Mouse (Mus musculus) kidney, embryonic 14.5 days (tissue): Measurements from ENCODE around the gene Fbxl18. TPM values are rescaled to one million over a fixed set of nuclear protein-coding genes. Genes with fewer than 3 reads are reported as not detected.

Experiments
- ATAC-seq: fragments of 200-750 bp; cut with Nextera tagmentation; 2 replicates; pipeline ENCODE4 v1.8.0; 2017; ENCODE audit warnings: moderate number of reproducible peaks, mild to moderate bottlenecking, moderate TSS enrichment, moderate library complexity; ENCODE audit not compliant: low FRiP score, low TSS enrichment
- H3K27ac ChIP-seq: fragments of 300-500 bp; sonication (generic); 2 replicates; pipeline ENCODE4 v1.5.1; 2014; ENCODE audit warnings: low read depth, mild to moderate bottlenecking, low read length, moderate library complexity, mixed read lengths
- H3K27me3 ChIP-seq: fragments of 300-500 bp; sonication (generic); 2 replicates; pipeline ENCODE4 v1.6.1; 2014; ENCODE audit warnings: mild to moderate bottlenecking, low read length; ENCODE audit not compliant: control insufficient read depth, insufficient read depth
- H3K36me3 ChIP-seq: fragments of 300-500 bp; sonication (generic); 2 replicates; pipeline ENCODE4 v1.6.1; 2014; ENCODE audit warnings: low read length, mixed read lengths; ENCODE audit not compliant: control insufficient read depth, insufficient read depth
- H3K4me1 ChIP-seq: fragments of 300-500 bp; sonication (generic); 2 replicates; pipeline ENCODE4 v1.6.1; 2014; ENCODE audit warnings: low read length, mixed read lengths; ENCODE audit not compliant: control insufficient read depth, insufficient read depth
- H3K4me2 ChIP-seq: fragments of 300-500 bp; sonication (generic); replicated peaks from 2 replicates; pipeline ENCODE4 v1.6.1; 2014; ENCODE audit warnings: low read depth, mild to moderate bottlenecking, low read length
- H3K4me3 ChIP-seq: fragments of 300-500 bp; sonication (generic); 2 replicates; pipeline ENCODE4 v1.5.1; 2014; ENCODE audit warnings: mild to moderate bottlenecking, low read length
- H3K9ac ChIP-seq: fragments of 300-500 bp; sonication (generic); 2 replicates; pipeline ENCODE4 v1.6.1; 2014; ENCODE audit warnings: low read depth, mild to moderate bottlenecking, low read length, moderate library complexity
- H3K9me3 ChIP-seq: fragments of 300-500 bp; sonication (generic); 2 replicates; pipeline ENCODE4 v1.6.1; 2016; ENCODE audit warnings: low read length; ENCODE audit not compliant: control insufficient read depth
- WGBS: fragments of 180-500 bp; shearing (Covaris S2); extraction: QIAGEN DNeasy Blood & Tissue Kit; methylation state at CpG from one replicate; pipeline ENCODE4 v1.1.7; 2014; 5-methylcytosine and 5-hydroxymethylcytosine counted together
- polyA plus RNA-seq: library from polyadenylated mRNA; unstranded; fragments of >200 nt; fragmentation: Nextera tagmentation; extraction: Ambion mirVana; gene quantifications from 2 replicates; pipeline ENCODE4 v1.2.1, GENCODE M21; 2014

Fbxl18 gene
- polyA plus RNA-seq, 1 experiment from 2014 or later = 14.6 TPM

DNA sequence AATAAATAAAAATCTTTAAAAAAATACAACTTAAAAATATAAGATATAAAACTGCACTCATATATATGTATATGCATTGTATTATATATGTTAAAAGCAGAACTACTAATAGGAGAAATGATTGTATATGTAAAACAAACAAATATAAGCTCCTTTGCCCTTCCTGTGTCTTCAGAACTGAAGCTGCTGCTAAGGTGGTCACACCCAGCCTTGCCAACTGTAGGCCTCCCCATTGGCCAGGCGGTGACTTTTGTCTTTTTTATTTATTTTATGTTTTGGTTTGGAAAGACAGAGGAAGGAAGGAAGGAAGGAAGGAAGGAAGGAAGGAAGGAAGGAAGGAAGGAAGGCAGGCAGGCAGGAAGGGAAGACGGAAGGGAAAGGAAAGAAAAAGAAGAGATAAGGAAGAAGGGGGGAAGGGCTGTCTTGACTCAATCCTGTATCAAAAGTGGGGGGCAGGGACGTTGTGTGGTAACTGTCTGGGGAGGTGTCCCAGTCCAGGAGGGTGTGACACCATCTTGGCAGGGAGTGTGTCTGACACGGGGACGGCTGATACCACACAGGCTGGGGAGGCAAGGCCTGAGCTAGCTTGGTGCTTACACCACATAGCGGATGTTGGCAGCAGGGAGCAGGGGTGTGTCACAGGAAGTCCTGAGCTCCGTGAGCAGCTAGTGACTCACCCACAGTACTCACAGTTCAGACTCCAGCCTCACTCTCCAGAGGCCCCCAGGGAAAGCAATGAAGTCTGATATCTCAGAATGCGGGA is 25.3 kb upstream of the Fbxl18 start:
- Histone ChIP-seq H3K27ac (peak overlapping the region; percentile 48; the same call in 1 of the 2 replicates), H3K4me1 (peaks cover 7% of the 10 kb centered on the region; the same call in 1 of the 2 replicates), H3K9ac (no peak overlapping the region), H3K4me3 (no peak overlapping the region), H3K27me3 (no peaks in the 10 kb centered on the region), H3K9me3 (no peaks in the 10 kb centered on the region), H3K4me2 (no peak overlapping the region), H3K36me3 (no peaks in the 10 kb centered on the region)
- 51% methylated on average over 8 of the region's 8 CpGs for WGBS
- peak; percentile 80; the same call in 1 of the 2 replicates for ATAC-seq

DNA sequence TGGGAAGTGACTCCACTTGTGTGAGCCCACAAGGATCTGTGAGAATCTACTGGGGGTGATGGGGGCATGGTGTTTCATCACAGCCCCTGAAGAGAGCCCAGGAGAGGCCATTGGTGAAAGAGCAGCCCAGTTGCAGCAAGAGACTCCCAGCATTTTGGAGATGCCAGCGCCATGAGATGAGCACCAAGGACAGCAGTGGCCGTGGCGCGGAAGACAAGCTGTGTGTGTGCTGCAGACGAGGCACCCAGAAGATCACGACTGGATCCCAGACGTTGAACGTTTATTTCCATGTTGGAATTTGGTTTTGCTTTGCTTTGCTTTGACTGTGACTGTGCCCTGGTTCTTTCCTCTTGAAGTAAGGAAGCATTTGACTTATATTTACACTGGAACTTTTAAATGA is 22.2 kb upstream of the Fbxl18 start:
- WGBS = 94% methylated on average over 8 of the region's 8 CpGs
- Histone ChIP-seq H3K27ac (no peak overlapping the region), H3K4me3 (no peak overlapping the region), H3K36me3 (no peaks in the 10 kb centered on the region), H3K9me3 (no peaks in the 10 kb centered on the region), H3K27me3 (no peaks in the 10 kb centered on the region), H3K4me2 (no peak overlapping the region), H3K9ac (no peak overlapping the region), H3K4me1 (peaks cover 7% of the 10 kb centered on the region; the same call in 1 of the 2 replicates)
- ATAC-seq = no peak

DNA sequence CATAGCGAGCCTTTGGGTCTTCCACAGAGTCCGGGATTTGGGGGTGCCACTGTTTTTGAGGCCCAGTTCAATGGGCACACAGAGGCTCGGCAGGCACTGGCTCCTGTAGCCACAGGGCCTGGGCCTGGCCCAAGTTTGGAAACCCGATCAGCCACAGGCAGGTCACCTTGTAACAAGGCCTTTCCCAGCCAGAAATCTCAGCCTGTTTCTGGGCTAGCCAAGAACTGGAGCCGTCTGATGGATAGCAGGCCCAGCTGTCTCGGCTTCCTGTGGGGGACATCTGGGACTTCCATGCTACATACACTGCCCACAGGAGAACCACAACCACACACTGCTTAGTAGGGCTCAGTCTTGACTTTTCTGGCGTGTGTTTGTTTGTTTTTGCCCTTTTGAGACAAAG is 21.4 kb upstream of the Fbxl18 start:
- no peak overlapping the region for H3K9ac ChIP-seq
- H3K27ac ChIP-seq = no peak overlapping the region
- H3K4me3 ChIP-seq = no peak overlapping the region
- 73% methylated on average over 7 of the region's 7 CpGs for WGBS
- no peaks in the 10 kb centered on the region for H3K36me3 ChIP-seq
- ATAC-seq = no peak
- no peaks in the 10 kb centered on the region for H3K9me3 ChIP-seq
- no peaks in the 10 kb centered on the region for H3K27me3 ChIP-seq
- H3K4me2 ChIP-seq = no peak overlapping the region
- H3K4me1 ChIP-seq = peaks cover 7% of the 10 kb centered on the region; the same call in 1 of the 2 replicates

DNA sequence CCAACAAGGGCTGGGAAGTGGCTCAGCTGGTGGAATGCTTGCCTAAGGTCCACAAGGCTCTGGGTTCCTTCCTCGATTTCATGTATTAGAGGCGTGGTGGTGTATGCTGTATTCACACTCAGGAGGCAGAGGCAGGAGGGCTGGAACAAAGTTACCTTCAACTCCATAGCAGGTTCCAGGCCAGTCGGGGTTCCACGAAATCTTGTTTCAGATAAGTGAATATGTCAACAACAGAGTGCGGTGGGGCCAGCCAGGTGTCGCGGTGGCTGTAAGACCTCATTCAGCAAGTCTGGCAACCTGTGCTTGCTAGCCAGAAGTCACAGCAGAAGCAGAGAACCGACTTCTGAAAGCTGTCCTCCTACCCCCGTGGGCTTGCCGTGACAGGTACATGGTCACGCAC is 20.0 kb upstream of the Fbxl18 start:
- no peaks in the 10 kb centered on the region for H3K9me3 ChIP-seq
- 88% methylated on average over 11 of the region's 11 CpGs for WGBS
- no peaks in the 10 kb centered on the region for H3K36me3 ChIP-seq
- H3K9ac ChIP-seq = no peak overlapping the region
- H3K4me1 ChIP-seq = peaks cover under 1% of the 10 kb centered on the region; the same call in 1 of the 2 replicates
- ATAC-seq = no peak
- no peaks in the 10 kb centered on the region for H3K27me3 ChIP-seq
- no peak overlapping the region for H3K4me3 ChIP-seq
- no peak overlapping the region for H3K27ac ChIP-seq
- no peak overlapping the region for H3K4me2 ChIP-seq

DNA sequence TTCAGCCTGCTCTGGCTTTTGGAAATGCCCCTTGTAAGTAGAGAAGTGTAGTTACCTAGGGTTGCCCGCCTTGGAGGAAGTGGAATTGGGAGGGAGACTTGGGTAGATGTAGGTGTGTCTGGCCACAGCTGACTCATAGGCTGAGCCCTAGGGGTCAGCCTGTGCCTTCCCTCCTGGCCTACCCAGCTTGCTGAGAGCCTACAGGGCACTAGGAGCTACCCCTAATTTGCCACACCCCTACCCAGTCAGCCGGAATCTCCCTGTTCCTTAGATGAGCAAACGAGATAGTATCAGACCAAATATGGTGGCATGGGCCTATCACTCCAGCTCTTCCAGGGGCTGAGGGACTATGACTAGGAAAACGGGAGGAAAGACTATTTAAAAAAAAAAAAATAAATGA is 17.5 kb upstream of the Fbxl18 start:
- Histone ChIP-seq H3K27me3 (no peaks in the 10 kb centered on the region), H3K4me2 (no peak overlapping the region), H3K36me3 (no peaks in the 10 kb centered on the region), H3K9ac (no peak overlapping the region), H3K9me3 (no peaks in the 10 kb centered on the region), H3K4me1 (peaks cover 25% of the 10 kb centered on the region), H3K4me3 (no peak overlapping the region), H3K27ac (no peak overlapping the region)
- WGBS = 72% methylated on average over 4 of the region's 4 CpGs
- ATAC-seq = no peak

DNA sequence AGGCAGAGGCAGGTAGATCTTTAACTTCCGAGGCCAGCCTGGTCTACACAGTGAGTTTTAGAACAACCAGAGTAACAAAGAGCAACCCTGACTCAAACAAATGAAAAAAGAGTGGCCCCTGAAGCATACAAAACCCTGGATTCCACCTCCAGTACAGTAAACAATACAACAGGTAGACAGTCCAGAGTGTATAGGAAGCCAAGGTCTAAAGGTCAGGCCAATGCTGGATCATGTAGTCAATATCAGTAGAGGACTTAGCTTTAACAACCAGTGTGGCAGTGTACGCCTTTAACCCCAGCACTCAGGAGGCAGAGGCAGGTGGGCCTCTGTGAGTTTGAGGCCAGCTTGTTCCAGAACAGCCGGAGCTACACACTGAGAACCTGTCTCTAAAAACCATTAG is 17.1 kb upstream of the Fbxl18 start:
- no peak for ATAC-seq
- Histone ChIP-seq H3K9me3 (no peaks in the 10 kb centered on the region), H3K27me3 (no peaks in the 10 kb centered on the region), H3K4me1 (peaks cover 29% of the 10 kb centered on the region), H3K4me2 (no peak overlapping the region), H3K4me3 (no peak overlapping the region), H3K27ac (no peak overlapping the region), H3K9ac (no peak overlapping the region), H3K36me3 (no peaks in the 10 kb centered on the region)
- WGBS = 88% methylated on average over 3 of the region's 3 CpGs

DNA sequence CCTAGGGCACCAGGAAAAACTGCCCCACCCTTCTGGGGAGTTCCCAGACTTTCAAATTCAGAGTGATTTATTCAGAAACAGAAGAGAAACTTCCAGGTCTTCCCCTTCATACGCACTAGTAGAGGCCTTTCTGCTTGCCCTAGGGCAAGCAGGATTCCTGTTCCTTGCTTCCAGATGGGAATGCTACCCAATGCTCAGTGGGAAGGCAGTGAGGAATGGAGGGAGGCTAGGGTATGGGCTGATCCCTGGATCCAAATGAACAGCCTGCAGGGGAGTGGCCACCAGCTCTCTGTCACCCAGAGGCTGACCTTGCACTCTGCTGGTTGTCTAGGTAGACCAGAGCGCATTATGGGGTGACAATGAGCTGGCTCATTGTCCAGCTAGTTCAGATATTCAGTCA is 16.4 kb upstream of the Fbxl18 start:
- Histone ChIP-seq H3K4me1 (peaks cover 34% of the 10 kb centered on the region), H3K4me3 (no peak overlapping the region), H3K27me3 (no peaks in the 10 kb centered on the region), H3K9me3 (no peaks in the 10 kb centered on the region), H3K4me2 (no peak overlapping the region), H3K9ac (no peak overlapping the region), H3K36me3 (no peaks in the 10 kb centered on the region), H3K27ac (0 out of 2 replicates have a peak overlapping the region, but pooled peaks have one; percentile 42)
- no peak for ATAC-seq
- 76% methylated on average over 2 of the region's 2 CpGs for WGBS

DNA sequence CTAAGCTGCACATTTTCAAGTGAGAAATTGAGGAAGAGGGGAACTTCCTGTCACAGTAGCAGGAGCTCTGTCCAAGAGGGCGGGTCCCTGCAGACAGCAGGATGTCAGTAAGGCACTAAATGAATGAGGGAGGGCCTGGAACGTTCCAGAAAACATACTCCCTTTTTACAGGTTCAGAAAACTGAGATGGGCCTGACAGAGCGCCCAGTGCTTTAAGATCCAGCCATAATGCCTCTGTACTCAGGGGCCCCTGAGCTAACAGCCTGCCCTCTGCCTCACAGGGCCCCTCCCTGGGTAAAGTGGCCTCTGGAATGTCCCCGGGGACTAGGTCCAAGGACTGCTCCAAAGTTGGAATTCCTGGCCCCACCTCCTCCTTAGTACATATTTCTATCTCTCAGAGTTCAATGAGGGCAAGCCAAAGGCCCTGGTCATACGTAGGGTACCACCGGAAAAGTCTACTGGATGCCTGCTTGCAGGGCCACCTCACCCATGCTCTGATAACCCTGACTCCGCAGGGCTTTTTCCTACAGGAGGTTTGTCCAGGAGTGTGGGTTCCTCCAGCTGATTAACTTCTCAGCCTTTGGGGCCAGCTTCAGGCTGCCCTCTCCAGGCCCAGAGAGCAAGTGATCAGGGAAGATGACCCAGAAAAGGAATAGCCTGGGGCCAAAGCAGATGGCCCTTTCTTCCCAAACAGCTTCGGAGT is 14.5 kb upstream of the Fbxl18 start:
- Histone ChIP-seq H3K4me3 (no peak overlapping the region), H3K27ac (peak overlapping the region; percentile 97), H3K36me3 (peaks cover 8% of the 10 kb centered on the region), H3K4me2 (0 out of 2 replicates have a peak overlapping the region, but pooled peaks have one; percentile 10), H3K9ac (peak overlapping the region; percentile 29; the same call in 1 of the 2 replicates), H3K27me3 (no peaks in the 10 kb centered on the region), H3K4me1 (peaks cover 35% of the 10 kb centered on the region), H3K9me3 (no peaks in the 10 kb centered on the region)
- no peak for ATAC-seq
- 23% methylated on average over 8 of the region's 8 CpGs for WGBS
